ENCODE assay signal across 12 mouse cellular contexts in genomic region chr19:10039615-10040014, GRCm38 (mm10). TPM values are rescaled to one million over a fixed set of nuclear protein-coding genes. Genes with fewer than 3 reads are reported as not detected.
DNase-seq lines count a peak whose midpoint lies in the region; ATAC-seq and TF ChIP-seq lines count a peak whose summit lies in the region.
"Had no signal": no experiment of that assay in that cellular context is flagged by ENCODE, and none has a peak within 500 bp of the region (broad histone marks: within the 10 kb centered on the region; RNA-seq: fewer than 3 reads in every experiment).

No protein-coding gene starts in this region.

- no peak overlapping the region for H3K4me2 ChIP-seq in embryonic facial prominence, embryonic 13.5 days
- H3K4me2 ChIP-seq in lung, embryonic 14.5 days, result peak overlapping the region; percentile 37
- no peak overlapping the region for H3K4me2 ChIP-seq in hindbrain, embryonic 16.5 days (ENCODE audit: low read length)

- intact Hi-C loops in left cerebral cortex, adult 2 months (cut with DNase I), result loop anchor here (2.0 to 10.0 kb wide), 3 partner anchors 143 to 805 kb away; partner anchors contain the start of genes Fads1, Fen1 and Tmem258
- intact Hi-C loops in left cerebral cortex, postnatal 4 days (cut with DNase I), result no loop called here

- TF ChIP-seq CTCF in left cerebral cortex, adult 2 months (IDR thresholded peaks at IDR 0.05), result peak; percentile 30
- TF ChIP-seq CTCF in lung, embryonic 14.5 days (IDR thresholded peaks at IDR 0.05; ENCODE audit: low read depth), result peak; percentile 48

- no peaks in the 10 kb centered on the region; the same call in 1 of the 2 replicates for H3K27me3 ChIP-seq in embryonic facial prominence, embryonic 13.5 days
- H3K27me3 ChIP-seq in embryonic facial prominence, embryonic 10.5 days (replicated peaks; ENCODE audit: low read depth, poor library complexity, severe bottlenecking), result peaks cover 36% of the 10 kb centered on the region
- H3K27me3 ChIP-seq in lung, embryonic 14.5 days (ENCODE audit: insufficient read depth, low read length), result no peaks in the 10 kb centered on the region
- H3K27me3 ChIP-seq in hindbrain, embryonic 16.5 days (replicated peaks; ENCODE audit: control insufficient read depth, insufficient read depth, low read length), result 0 out of 2 replicates have a peak, but pooled peaks cover 2% of the 10 kb centered on the region

- peak overlapping the region; percentile 33; the same call in 1 of the 2 replicates for H3K27ac ChIP-seq in embryonic facial prominence, embryonic 13.5 days
- no peak overlapping the region for H3K27ac ChIP-seq in embryonic facial prominence, embryonic 10.5 days (replicated peaks)
- H3K27ac ChIP-seq in left cerebral cortex, adult 2 months, result no peak overlapping the region
- peak overlapping the region; percentile 95 for H3K27ac ChIP-seq in lung, embryonic 14.5 days (ENCODE audit: low read depth)
- H3K27ac ChIP-seq in hindbrain, embryonic 16.5 days (ENCODE audit: low read depth, low read length), result no peak overlapping the region
- H3K27ac ChIP-seq: macrophage had no signal

- H3K36me3 ChIP-seq in embryonic facial prominence, embryonic 13.5 days, result peaks cover 17% of the 10 kb centered on the region
- H3K36me3 ChIP-seq in embryonic facial prominence, embryonic 10.5 days (replicated peaks), result peaks cover 20% of the 10 kb centered on the region
- H3K36me3 ChIP-seq in lung, embryonic 14.5 days (ENCODE audit: insufficient read depth), result peaks cover 12% of the 10 kb centered on the region
- no peaks in the 10 kb centered on the region for H3K36me3 ChIP-seq in hindbrain, embryonic 16.5 days (ENCODE audit: control insufficient read depth, insufficient read depth, low read length)

- no peak overlapping the region for H3K9ac ChIP-seq in embryonic facial prominence, embryonic 13.5 days
- no peak overlapping the region for H3K9ac ChIP-seq in lung, embryonic 14.5 days
- no peak overlapping the region for H3K9ac ChIP-seq in hindbrain, embryonic 16.5 days (ENCODE audit: low read depth, low read length)

- peaks cover 40% of the 10 kb centered on the region for H3K4me1 ChIP-seq in embryonic facial prominence, embryonic 13.5 days
- H3K4me1 ChIP-seq in embryonic facial prominence, embryonic 10.5 days, result peaks cover 35% of the 10 kb centered on the region
- peaks cover 40% of the 10 kb centered on the region for H3K4me1 ChIP-seq in lung, embryonic 14.5 days (ENCODE audit: insufficient read depth)
- H3K4me1 ChIP-seq in hindbrain, embryonic 16.5 days (ENCODE audit: control insufficient read depth, insufficient read depth, low read depth, low read length), result peaks cover 12% of the 10 kb centered on the region

- no peaks in the 10 kb centered on the region for H3K9me3 ChIP-seq in embryonic facial prominence, embryonic 13.5 days
- H3K9me3 ChIP-seq in embryonic facial prominence, embryonic 10.5 days, result no peaks in the 10 kb centered on the region
- no peaks in the 10 kb centered on the region for H3K9me3 ChIP-seq in lung, embryonic 14.5 days (ENCODE audit: low read depth, low read length)
- H3K9me3 ChIP-seq in hindbrain, embryonic 16.5 days (ENCODE audit: control insufficient read depth, low read length), result no peaks in the 10 kb centered on the region

- 78% methylated on average over 2 of the region's 2 CpGs for WGBS in embryonic facial prominence, embryonic 13.5 days
- WGBS in embryonic facial prominence, embryonic 10.5 days, result 93% methylated on average over 2 of the region's 2 CpGs
- WGBS in lung, embryonic 14.5 days, result 70% methylated on average over 2 of the region's 2 CpGs
- WGBS in hindbrain, embryonic 16.5 days, result 96% methylated on average over 2 of the region's 2 CpGs

- DNase-seq in embryonic facial prominence, embryonic 10.5 days (ENCODE audit: low spot score), result no peak
- no peak for DNase-seq in left cerebral cortex, adult 2 months (ENCODE audit: extremely low spot score in 1 of 2, low spot score in 2 of 2)
- no peak for DNase-seq in left cerebral cortex, postnatal 4 days
- peak; percentile 71 for DNase-seq in ZHBTc4 (ENCODE audit: low read depth, low spot score)
- DNase-seq in lung, embryonic 14.5 days, result no peak
- no peak for DNase-seq in T-cell, adult 2 months (ENCODE audit: low spot score)
- DNase-seq: adrenal gland, postnatal 25 days; thymus, adult 18-20 months had no signal

- no peak overlapping the region for H3K4me3 ChIP-seq in embryonic facial prominence, embryonic 13.5 days
- H3K4me3 ChIP-seq in embryonic facial prominence, embryonic 10.5 days, result no peak overlapping the region
- H3K4me3 ChIP-seq in left cerebral cortex, adult 2 months, result no peak overlapping the region
- H3K4me3 ChIP-seq in lung, embryonic 14.5 days (ENCODE audit: low read depth, low read length), result no peak overlapping the region
- H3K4me3 ChIP-seq in hindbrain, embryonic 16.5 days (ENCODE audit: low read length), result no peak overlapping the region

- no peak for ATAC-seq in embryonic facial prominence, embryonic 13.5 days (ENCODE audit: insufficient number of reproducible peaks, insufficient read depth, low FRiP score, low TSS enrichment, low read depth)
- ATAC-seq in lung, embryonic 14.5 days (ENCODE audit: insufficient read depth), result no peak
- ATAC-seq in hindbrain, embryonic 16.5 days, result no peak

RNA-seq across cellular contexts. Expression of gene Fads3, which starts 1.8 kb away (rescaled TPM):
- 8.6 and 10.0 TPM in 2 replicates for polyA plus RNA-seq in embryonic facial prominence, embryonic 13.5 days (2015; fragmentation: Nextera tagmentation; extraction: Ambion mirVana)
- 4.0 and 4.3 TPM in 2 replicates for polyA plus RNA-seq in embryonic facial prominence, embryonic 10.5 days (2016; fragmentation: Nextera tagmentation; extraction: Ambion mirVana)
- total RNA-seq in left cerebral cortex, adult 2 months (2021), result 10 to 100 TPM; 26.6 to 28.1 TPM
- total RNA-seq in left cerebral cortex, postnatal 4 days (2021), result 10 to 100 TPM; 52.8 to 60.4 TPM
- 31.1 and 38.8 TPM in 2 replicates for polyA plus RNA-seq in lung, embryonic 14.5 days (2014; fragmentation: Nextera tagmentation; extraction: Ambion mirVana)
- polyA plus RNA-seq in hindbrain, embryonic 16.5 days (2015; fragmentation: Nextera tagmentation; extraction: Ambion mirVana), result 39.7 and 42.1 TPM in 2 replicates

RNA-seq across cellular contexts. Expression of gene Rab3il1, which starts 38.1 kb away (rescaled TPM):
- polyA plus RNA-seq in embryonic facial prominence, embryonic 13.5 days (2015; fragmentation: Nextera tagmentation; extraction: Ambion mirVana), result 42.0 and 43.3 TPM in 2 replicates
- 51.7 and 57.4 TPM in 2 replicates for polyA plus RNA-seq in embryonic facial prominence, embryonic 10.5 days (2016; fragmentation: Nextera tagmentation; extraction: Ambion mirVana)
- total RNA-seq in left cerebral cortex, adult 2 months (2021), result 1 to 10 TPM; 9.4 TPM
- 10 to 100 TPM; 12.9 to 14.9 TPM for total RNA-seq in left cerebral cortex, postnatal 4 days (2021)
- polyA plus RNA-seq in lung, embryonic 14.5 days (2014; fragmentation: Nextera tagmentation; extraction: Ambion mirVana), result 30.9 and 34.0 TPM in 2 replicates
- 22.1 and 25.6 TPM in 2 replicates for polyA plus RNA-seq in hindbrain, embryonic 16.5 days (2015; fragmentation: Nextera tagmentation; extraction: Ambion mirVana)

RNA-seq across cellular contexts. Expression of gene Best1, which starts 38.2 kb away (rescaled TPM):
- polyA plus RNA-seq in embryonic facial prominence, embryonic 13.5 days (2015; fragmentation: Nextera tagmentation; extraction: Ambion mirVana), result 0.73 and 0.98 TPM in 2 replicates
- polyA plus RNA-seq in embryonic facial prominence, embryonic 10.5 days (2016; fragmentation: Nextera tagmentation; extraction: Ambion mirVana), result 1.6 TPM in 2 replicates
- total RNA-seq in left cerebral cortex, adult 2 months (2021), result under 1 TPM; 0.49 to 0.75 TPM
- 1 to 10 TPM; 1.7 to 2.1 TPM for total RNA-seq in left cerebral cortex, postnatal 4 days (2021)
- polyA plus RNA-seq in lung, embryonic 14.5 days (2014; fragmentation: Nextera tagmentation; extraction: Ambion mirVana), result 1.0 and 1.4 TPM in 2 replicates
- 2.5 and 3.2 TPM in 2 replicates for polyA plus RNA-seq in hindbrain, embryonic 16.5 days (2015; fragmentation: Nextera tagmentation; extraction: Ambion mirVana)
- total RNA-seq: granulocyte monocyte progenitor cell, adult 5-6 weeks had no signal

RNA-seq across cellular contexts. Expression of gene Fth1, which starts 59.2 kb away (rescaled TPM):
- polyA plus RNA-seq in embryonic facial prominence, embryonic 13.5 days (2015; fragmentation: Nextera tagmentation; extraction: Ambion mirVana), result 1,553 and 1,793 TPM in 2 replicates
- polyA plus RNA-seq in embryonic facial prominence, embryonic 10.5 days (2016; fragmentation: Nextera tagmentation; extraction: Ambion mirVana), result 1,291 and 1,338 TPM in 2 replicates
- total RNA-seq in left cerebral cortex, adult 2 months (2021), result 1,000 to 10,000 TPM; 2,213 to 2,341 TPM
- 1,000 to 10,000 TPM; 1,213 to 1,248 TPM for total RNA-seq in left cerebral cortex, postnatal 4 days (2021)
- 1,651 and 1,692 TPM in 2 replicates for polyA plus RNA-seq in lung, embryonic 14.5 days (2014; fragmentation: Nextera tagmentation; extraction: Ambion mirVana)
- 1,751 and 1,961 TPM in 2 replicates for polyA plus RNA-seq in hindbrain, embryonic 16.5 days (2015; fragmentation: Nextera tagmentation; extraction: Ambion mirVana)

Comparison
In these comparisons a context has a peak if more than half of its experiments do, and no peak if none do; other contexts are left out.
1. H3K27ac ChIP-seq: peak in embryonic facial prominence, embryonic 13.5 days (single experiment) and lung, embryonic 14.5 days (single experiment); none in embryonic facial prominence, embryonic 10.5 days (single experiment), left cerebral cortex, adult 2 months (single experiment) and hindbrain, embryonic 16.5 days (single experiment).